Mouse (Mus musculus): ENCODE results near the gene Cacna1a. TPM values are rescaled to one million over a fixed set of nuclear protein-coding genes. Genes with fewer than 3 reads are reported as not detected.

The Cacna1a gene
- total RNA-seq, 4 experiments from 2014 or later, result 1.3 to 3.6 (median 2.8) TPM

DNA sequence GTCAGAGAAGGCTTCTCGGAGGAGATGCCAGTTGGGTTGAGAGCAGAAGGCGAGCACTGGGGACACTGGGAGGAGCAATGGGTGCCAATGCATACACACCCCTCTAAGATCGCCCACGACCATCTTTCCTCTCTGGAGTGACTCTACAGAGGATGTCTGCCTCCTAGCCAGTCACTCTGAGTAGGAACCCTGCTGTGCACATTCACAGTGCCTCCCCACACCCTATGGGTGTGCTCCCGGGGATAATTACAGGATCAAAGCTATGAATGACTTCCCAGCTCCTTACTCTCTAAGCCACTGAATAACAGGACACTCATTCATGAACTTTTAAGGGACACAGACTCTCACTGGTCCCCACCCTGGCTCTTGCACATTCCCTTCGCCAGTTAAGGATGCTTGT is 151.1 kb downstream of the Cacna1a start:
- DNase-seq (ENCODE audit: low spot score), result no peak

GRCm38 (mm10) chr8:84542481-84542880 is 154.2 kb downstream of the Cacna1a start:
- no peak for DNase-seq (ENCODE audit: low spot score)

GRCm38 (mm10) chr8:84545522-84545921 is 157.3 kb downstream of the Cacna1a start:
- DNase-seq (ENCODE audit: low spot score), result no peak

DNA sequence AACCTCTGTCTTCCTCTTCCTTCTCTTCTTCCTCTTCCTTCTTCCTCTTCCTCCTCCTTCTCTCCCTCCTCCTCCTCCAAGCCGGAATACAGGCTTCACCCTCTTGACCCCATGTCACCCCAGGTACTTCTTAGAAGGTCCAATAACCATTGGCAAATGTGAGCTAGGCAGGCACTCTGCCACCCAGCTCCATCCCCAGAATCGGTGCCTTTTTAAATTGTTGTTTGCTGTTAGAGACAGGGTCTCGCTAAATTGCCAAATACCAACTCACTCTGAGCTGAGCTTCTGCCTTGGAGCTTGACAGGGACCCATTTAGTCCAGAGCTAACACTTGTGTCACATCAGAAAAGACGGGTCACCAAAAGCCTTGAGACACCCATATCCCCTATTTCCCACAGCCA is 164.2 kb downstream of the Cacna1a start:
- DNase-seq (ENCODE audit: low spot score), result no peak

- no peak for DNase-seq (ENCODE audit: low spot score)
These were observed 164.9 kb downstream of the Cacna1a start for GRCm38 (mm10) chr8:84553106-84553505.

DNA sequence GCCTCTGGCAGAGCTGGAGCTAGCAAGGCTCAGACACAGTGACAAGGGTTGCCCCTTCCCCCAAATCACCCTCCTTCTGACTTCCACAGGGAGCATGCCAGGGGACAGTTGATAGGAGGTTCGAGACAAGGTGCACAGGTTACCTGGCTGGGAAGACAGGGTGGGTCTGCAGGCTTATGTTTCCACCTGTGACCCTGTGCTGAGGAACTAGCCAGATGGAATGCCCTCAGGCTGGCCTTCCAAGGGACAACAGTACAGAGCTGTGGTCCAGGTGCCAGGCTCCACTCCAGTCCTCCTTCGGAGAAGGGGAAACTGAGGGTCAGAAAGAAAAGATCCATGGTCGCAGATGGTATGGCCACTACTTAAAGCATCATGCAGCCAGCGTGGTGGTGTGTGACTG is 165.4 kb downstream of the Cacna1a start:
- no peak for DNase-seq (ENCODE audit: low spot score)

DNA sequence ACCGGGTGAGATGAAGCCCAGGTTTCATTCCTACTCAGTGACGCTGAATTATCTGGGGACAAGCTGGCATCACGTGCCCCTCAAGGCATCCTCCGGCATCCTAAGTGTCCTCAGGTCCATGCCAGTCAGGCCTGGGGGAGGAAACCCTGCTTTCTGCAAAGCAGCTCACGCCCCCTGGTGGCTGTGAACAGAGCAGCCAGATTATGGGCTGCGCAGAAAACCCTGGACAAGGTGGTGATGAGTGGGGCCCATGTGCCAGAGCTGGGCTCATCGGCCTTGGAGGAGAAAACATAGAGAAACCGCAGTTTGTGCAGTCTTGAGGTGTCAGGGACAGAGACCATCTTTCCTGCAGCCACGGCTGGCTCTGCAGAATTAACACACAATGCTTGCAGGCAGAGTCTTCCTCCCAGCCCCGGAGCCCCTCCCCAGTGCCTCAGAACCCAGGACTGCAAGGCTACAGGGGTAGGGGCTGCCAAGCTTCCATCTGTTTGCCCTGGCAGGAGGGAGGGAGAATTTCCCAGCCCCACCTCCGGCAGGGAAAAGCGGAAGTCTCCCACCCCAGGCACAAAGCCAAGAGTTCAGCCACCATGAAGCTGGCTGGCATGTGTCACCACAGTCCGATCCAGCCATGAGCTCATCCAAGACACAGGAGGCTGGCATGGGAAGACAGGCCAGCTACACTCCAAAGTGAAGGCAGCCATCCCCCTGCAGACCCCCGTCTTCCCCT is 166.2 kb downstream of the Cacna1a start:
- DNase-seq (ENCODE audit: low spot score), result peak; percentile 29

DNA sequence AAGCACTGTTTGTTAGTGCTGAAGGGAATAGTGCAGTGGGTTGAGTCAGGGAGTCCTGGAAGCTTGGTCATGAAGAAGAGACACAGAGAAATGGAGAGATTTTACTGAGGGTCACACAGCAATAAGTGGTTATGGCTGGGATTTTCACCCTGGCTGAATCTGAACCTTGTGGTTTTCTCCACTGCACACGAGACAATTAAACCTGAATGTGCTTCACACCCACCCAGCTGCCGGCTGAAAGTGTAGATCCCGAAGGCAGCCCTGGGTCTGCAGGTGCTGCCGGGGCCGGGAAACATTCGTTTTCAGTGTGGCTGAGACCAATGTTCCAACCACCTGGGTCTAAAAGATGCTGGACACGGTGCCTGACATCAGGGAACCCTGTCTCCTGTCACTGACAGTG is 167.0 kb downstream of the Cacna1a start:
- DNase-seq (ENCODE audit: low spot score), result no peak

GRCm38 (mm10) chr8:84557936-84558335 is 169.7 kb downstream of the Cacna1a start:
- no peak for DNase-seq (ENCODE audit: low spot score)

GRCm38 (mm10) chr8:84559121-84559604 is 170.9 kb downstream of the Cacna1a start:
- no peak for DNase-seq (ENCODE audit: low spot score)

- no peak for DNase-seq (ENCODE audit: low spot score)
These were observed 173.5 kb downstream of the Cacna1a start for GRCm38 (mm10) chr8:84561698-84562097.

GRCm38 (mm10) chr8:84564042-84564441 is 175.8 kb downstream of the Cacna1a start:
- no peak for DNase-seq (ENCODE audit: low spot score)

DNA sequence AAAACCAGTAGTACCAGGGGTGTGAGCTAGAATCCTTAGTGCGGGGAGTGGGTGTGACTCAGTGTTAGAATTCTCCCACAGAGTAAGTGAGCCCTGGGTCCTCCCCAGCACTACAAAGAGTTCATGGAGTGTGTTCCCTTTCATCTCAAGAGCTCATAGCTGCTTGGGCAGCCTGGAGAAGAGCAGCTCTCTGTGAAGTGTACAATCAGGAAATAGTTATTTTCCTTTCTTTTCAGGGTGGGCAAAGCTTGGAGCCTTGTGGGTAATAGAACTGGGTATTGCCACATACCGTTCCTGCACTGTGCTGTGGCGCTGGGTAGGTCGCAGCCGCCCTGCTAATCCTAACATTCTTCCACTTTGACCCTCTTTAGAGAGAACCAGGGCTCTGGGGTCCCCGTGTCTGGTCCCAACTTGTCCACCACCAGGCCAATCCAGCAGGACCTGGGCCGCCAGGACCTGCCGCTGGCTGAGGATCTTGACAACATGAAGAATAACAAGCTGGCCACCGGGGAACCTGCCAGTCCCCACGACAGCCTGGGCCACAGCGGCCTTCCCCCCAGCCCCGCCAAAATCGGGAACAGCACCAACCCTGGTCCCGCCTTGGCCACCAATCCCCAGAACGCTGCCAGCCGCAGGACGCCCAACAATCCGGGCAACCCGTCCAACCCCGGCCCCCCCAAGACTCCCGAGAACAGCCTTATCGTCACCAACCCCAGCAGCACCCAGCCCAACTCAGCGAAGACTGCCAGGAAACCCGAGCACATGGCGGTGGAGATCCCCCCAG is 177.5 kb downstream of the Cacna1a start:
- no peak for DNase-seq (ENCODE audit: low spot score)

GRCm38 (mm10) chr8:84566816-84567413 is 178.7 kb downstream of the Cacna1a start:
- DNase-seq (ENCODE audit: low spot score), result no peak

DNA sequence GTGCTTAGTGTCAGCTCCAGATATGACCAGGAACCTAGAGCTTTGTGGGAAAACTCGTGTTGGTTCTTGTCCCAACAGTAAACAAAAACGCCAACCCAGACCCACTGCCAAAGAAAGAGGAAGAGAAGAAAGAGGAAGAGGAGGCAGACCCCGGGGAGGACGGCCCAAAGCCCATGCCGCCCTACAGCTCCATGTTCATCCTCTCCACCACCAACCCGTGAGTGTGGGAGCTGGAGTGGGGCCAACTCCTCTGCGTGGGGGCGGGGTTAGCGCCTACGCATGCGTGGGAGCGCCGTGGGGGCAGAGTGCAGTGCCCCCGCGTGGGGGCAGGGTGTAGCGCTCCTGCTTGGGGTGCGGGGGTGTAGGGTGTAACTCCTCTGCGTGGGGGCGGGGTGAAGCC is 179.3 kb downstream of the Cacna1a start:
- no peak for DNase-seq (ENCODE audit: low spot score)

DNA sequence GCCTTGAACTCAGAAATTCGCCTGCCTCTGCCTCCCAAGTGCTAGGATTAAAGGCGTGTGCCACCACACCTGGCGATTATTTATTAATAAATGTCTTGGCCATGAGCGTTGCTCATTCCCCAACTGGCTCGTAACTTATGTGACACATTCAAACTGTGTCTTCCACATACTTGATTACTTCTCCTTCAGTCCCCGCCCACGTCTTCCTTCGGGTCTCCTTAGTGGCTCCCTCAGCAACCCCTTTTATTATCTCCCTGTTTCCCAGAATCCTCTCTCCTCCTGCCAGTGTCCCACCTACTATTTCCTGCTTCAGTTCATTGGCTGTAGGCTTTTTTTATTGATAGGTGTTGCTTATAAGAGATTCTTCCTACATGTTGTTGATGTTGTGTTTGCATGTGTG is 180.5 kb downstream of the Cacna1a start:
- no peak for DNase-seq (ENCODE audit: low spot score)

GRCm38 (mm10) chr8:84569921-84570673 is 181.9 kb downstream of the Cacna1a start:
- DNase-seq (ENCODE audit: low spot score), result no peak

DNA sequence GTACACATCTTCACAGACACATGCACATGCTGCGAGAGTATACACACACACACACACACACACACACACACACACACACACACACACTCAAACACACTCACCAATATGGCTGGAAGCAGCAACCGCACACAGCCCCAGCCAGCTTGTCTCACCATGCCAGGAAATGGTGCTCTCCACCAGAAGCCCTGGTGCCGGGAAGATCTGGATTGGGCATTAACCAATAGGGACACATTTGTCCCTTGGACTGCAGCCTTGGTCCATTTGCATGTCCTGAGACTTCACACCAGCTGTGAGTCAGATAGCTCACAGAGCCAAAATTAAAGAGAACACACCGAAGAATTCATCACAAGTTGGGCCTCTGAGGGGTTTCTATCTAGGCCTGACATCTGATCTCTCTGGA is 189.2 kb downstream of the Cacna1a start:
- no peak for DNase-seq (ENCODE audit: low spot score)

DNA sequence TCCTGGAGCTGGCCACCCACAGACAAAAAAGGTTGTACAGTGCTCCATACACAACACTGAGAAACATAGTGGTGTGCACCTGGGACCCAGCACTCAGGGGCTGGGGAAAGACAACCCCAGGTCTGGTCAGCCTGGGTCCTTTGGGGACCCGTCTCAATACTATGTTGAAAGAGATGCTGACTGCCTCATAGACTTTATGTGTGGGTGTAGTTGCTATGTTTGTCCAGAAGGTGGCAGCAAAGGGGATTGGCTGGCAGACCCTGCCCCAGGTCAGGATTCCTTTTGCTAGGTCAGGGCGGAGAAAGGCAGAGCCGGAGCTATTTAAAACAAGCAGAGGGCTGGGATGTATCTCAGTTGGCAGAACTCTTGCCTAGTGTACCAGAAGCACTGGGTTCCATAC is 191.4 kb downstream of the Cacna1a start:
- DNase-seq (ENCODE audit: low spot score), result no peak

DNA sequence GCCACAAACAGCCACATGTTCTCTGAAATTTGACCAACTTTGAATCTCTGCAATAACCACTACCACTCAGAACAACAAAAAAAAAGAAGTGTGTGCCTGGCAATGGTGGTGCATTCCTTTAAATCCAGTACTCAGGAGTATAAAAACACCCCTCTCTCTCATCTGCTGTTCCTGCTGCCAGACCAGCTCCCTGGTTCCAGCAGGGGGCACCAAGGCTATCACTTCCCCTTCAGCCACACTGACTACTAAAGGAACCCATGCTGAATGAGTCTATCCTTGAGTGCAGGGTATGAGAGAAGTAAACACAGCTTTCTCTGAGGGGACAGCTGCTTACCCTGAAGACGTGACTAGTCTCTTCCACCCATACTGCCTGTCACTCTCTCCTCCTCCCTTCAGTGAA is 197.1 kb downstream of the Cacna1a start:
- no peak for DNase-seq (ENCODE audit: low spot score)

GRCm38 (mm10) chr8:84586221-84586620 is 198.0 kb downstream of the Cacna1a start:
- no peak for DNase-seq (ENCODE audit: low spot score)

DNA sequence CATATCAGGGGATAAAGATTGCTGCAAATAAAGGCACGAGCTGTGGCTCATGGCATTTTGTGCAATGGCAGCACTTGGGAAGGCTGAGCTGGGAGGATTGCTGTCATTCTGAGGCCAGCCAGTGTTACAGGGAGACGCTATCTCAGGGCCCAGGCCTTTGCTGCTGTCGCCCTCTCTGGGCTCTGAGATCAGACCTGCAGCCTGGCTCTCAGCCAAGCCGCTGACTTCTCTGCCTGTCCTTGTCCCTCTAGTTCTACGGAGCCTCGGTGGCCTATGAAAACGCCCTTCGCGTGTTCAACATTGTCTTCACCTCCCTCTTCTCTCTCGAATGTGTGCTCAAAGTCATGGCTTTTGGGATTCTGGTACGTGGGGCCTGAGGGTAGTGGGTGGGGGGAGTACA is 200.3 kb downstream of the Cacna1a start:
- no peak for DNase-seq (ENCODE audit: low spot score)
